Mouse (Mus musculus) forelimb bud, embryonic 11.5 days (tissue): Measurements from ENCODE around the gene C130032M10Rik.

Experiments used
- DNase-seq: peaks from one replicate; pipeline ENCODE4 v3.0.0-alpha.2; 2012; ENCODE audit warnings: low read depth, low spot score

The C130032M10Rik gene

DNA sequence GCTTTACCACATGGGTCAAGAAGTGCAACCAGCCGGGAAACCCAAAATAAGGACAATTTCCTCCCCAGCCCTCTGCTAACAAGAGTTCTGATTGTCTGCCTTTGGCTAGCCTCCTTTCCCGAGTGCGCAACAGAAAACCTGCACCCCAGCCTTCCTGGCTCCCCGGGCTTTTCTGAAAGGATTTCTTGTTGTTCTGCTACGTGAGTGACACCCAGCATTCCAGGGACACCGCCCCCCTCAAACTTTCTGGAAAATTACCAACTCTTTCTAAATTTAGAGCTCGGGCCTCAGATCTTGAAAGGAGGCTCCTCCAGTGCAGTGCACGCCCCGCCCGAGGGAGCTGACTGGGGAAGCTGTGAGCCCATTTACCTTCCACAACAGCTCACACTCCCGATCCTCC lies at the start of gene C130032M10Rik:
Gene C130032M10Rik, plus strand, starts transcription at position 334 of the 400 bp plus-strand sequence.
- no peak for DNase-seq

DNA sequence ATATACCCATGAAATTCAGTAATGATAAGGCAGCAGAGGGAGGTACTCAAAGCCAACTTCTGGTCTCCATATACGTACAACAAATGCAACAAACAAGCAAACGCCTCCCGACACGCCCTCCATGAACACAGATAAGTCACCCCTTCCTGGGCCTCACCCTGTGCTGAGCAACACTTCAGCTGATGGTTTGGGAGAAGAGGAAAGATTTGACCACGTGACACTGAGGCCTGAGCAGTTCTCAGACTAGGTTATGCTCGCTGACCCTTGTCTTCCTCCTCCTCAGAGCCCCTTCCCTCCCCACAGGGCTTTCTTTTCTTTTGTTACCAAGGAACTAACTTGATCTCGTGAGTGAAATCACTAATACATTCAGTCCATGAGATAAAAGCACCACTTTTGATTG lies 48.6 kb upstream of the C130032M10Rik start:
- DNase-seq, result no peak

DNA sequence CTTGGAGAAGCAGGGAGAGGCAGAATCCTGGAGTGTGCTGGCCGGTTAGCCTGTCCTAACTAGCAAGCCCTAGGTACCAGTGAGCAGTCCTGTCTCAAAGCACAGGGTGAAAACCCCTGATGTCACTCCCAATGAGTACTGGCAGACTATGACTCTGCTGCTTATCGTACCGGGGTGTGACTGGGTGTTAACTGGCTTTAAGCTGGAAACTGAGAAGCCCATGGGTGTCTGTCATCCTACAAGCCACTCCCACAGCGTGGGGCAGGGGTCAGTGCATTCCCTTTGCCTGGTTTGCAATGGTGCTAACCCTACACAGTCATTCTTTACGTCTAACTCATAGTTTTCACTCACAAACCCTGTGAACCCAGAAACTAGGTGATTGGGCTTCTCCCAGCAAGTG lies 47.3 kb upstream of the C130032M10Rik start:
- no peak for DNase-seq

DNA sequence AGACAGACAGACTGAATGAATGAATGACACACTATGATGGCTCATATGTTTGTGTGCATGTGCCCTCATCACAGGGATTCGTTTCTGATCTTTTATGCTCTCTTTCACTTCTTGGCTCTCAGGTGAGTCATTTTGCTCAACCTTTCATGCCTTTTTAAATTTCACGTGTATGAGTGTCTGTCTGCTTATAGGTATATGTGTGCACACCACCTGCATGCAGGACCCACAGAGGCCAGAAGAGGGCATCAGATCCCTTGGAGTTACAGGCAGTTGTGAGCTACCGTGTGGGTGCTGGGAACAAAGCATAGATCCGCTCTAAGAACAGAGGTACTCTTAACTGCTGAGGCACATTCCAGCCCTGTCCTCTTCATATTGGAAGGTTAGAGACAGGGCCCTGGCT lies 46.8 kb upstream of the C130032M10Rik start:
- DNase-seq, result no peak

DNA sequence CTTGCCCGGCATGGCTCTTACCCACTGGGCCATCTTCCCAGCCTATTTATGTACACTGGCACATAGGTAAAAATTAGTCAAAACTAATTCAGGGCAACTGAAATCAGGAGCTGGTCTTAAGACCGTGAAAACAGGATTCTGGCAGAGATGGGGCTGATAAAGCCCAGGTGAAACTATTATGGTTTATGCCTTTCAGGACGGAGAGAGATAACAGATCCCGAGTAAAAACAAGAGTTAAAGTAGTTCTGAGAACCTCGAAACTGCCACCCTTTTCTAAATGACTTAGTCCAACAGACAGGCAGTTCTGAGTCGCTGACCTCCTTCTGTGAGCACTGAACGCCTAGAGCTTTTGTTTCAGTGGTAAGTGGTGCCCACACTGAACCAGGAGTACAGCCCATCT lies 43.6 kb upstream of the C130032M10Rik start:
- DNase-seq, result no peak

DNA sequence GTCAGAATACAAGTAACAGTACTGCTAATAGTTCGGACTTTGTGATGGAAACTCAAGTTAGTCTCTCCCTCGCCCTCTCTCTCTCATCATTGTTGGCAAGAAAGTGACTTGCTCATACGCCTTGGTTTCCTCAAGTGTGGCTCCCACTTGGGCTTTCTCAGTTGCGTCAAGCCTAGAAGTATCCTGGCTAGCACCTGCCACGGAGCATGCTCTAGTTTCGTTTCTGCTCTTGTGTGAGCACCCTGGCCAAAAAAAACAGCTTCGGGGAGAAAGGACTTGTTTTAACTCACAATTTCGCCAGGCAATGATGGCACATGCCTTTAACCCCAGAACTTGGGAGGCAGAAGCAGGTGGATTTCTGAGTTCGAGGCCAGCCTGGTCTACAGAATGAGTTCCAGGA lies 38.5 kb upstream of the C130032M10Rik start:
- no peak for DNase-seq

DNA sequence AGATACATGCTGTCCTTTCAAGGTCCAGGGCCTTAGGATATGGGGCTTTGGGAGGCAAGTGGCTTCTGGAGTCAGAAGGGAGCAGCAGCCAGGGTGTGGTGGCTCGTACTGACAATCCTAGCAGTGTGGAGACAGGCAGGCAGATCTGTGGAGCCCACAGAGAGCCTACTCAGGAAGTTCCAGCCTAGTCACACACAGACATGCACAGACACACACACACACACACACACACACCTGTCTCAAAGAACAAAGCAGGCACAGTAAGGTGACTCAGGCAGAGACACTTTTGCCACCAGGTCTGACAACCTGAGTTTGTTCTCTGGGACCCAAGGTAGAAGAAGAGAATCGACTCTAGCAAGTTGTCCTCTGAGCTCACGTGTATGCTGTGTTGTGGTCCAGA lies 34.6 kb upstream of the C130032M10Rik start:
- no peak for DNase-seq

DNA sequence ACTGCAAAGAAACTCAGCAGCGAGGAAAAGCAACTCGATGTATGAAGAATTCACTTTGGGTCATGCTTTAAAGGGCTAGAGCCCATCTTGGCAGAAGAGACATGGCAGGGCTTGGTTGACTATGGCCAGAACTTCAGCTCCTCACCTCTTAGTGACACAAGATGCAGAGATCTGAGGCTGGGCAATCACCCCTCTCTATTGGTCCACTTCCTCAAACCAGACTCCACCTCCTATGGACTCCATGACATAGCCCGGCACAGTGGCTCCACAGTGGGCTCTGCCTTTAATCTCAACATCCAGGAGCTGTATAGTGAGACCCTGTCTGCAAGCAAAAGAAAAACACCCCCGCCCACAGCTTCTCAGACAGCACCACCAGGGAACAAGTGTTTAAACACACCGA lies 30.7 kb upstream of the C130032M10Rik start:
- DNase-seq, result no peak

DNA sequence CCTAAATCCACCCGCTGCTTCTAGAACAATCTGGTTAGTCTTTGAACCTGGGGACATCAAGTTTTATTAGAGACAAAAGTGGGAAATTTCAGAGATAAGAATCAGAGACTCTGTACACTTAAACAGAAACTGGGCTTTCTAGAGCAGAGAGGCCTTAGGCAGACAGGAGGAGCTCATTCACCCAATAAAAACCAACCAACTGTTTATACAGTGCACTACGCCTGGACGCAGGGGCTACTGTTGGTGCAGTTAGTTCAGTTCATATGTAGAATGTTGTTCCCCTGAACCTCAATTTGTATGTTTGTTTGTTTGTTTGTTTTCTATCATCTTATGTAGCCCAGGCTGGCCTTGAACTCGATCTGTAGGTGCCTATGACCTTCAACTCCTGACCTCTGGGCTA lies 28.7 kb upstream of the C130032M10Rik start:
- DNase-seq, result no peak

DNA sequence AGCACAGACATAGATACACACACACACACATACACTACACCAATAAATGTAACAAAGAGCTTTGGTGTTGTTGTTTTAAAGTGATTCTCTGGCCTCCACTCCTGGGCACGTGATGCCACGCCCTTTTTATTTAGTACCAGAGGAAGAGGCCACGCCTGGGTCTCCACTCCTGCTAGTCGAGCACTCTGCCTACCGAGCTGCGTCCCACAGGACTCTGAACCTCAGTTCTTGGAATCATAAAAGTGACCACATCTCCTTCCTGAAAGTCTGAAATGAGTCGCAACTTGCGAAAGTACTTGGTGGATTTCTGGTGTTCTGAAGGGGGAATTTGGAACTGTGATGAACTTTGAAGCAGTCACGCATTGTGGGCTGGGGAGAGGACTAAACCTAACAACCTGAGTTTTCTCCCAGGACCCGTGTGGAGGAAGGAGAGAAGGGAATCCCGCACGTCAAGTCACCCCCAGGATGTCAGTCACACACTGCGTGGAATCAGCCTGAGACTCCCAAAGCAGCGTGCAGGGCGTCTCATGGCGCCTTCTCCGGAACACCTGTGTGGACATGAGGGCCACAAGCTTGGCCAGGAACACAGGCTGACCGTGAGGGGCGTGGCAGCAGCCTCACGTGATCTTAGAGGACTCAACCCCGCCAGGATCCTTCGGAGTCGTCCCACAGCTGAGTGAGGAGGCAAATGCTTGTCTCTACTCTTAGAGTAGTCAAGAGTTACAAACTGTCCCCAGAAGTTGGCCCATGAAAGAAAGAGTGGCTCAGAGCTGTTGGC lies 27.8 kb upstream of the C130032M10Rik start:
- DNase-seq, result no peak

DNA sequence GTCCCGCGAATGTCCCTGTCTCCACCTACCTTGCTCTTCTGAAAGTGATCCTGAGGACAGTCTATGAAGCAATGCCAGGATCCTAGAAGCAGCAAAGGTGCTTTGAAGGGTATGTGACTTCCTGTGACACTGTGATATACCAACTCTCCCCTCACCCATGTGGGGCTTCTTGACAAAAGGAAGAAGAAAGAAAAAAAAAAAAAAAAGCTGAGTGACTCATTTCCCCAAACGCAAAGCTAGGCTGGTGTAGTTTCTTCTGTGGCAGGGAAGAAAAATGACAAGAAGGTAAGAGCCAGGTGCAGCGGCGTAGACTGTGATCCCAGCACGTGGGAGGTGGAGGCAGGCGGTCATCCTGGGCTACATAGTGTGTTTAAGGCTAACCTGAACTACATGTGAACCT lies 19.0 kb upstream of the C130032M10Rik start:
- DNase-seq, result no peak

DNA sequence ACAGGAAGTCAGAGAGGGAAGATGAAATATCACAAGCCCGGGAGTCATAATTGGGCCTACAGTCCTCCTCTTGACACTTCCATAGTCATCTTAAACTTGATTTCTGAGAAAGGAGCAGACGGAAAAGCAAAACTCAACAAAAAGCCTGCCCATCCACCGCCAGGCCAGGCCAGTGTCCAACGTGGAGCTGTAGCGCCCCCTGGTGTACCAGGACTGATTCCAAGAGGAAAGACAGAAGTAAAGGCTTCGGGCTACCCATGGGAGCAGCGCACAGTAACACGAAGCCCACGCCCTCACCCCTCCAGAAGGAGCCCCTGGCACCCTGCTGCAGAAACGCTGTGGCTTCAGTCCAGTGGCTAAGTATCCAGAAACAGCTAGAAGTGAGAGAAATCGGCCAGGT lies 17.3 kb upstream of the C130032M10Rik start:
- DNase-seq, result peak; percentile 88

DNA sequence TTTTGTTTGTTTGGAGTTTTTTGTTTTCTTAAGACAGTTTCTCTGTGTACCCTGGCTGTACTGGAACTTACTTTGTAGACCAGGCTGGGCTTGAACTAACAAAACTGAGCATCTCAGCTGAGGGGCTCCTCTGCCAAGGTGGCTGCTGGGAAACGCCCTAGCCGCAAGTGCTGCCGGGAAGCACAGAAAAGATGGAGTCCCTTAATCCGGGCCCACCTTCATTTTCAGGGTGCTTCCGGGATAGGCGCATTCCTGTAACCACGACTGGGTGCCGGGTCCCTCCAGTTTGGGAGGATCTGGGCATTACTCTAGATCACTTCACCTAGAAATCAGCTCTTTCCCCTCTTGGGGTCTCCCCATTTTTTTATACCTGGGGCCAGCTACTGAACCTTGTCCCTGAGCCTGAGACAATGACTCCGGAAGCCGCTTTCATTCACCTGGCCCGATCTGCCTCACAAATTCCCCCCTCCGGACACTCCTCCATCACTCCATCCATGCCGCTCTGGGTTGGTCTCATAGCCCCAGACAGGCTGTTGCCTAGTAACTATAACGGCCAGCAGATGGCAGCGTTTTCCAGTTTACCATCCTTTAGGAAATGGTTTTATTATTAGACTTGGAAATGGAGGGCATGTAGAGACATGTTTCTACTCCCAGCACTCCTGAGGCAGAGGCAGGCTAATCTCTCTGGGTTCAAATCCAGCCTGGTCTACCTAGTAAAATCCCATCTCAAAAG lies 15.5 kb upstream of the C130032M10Rik start:
- peak; percentile 69 for DNase-seq

DNA sequence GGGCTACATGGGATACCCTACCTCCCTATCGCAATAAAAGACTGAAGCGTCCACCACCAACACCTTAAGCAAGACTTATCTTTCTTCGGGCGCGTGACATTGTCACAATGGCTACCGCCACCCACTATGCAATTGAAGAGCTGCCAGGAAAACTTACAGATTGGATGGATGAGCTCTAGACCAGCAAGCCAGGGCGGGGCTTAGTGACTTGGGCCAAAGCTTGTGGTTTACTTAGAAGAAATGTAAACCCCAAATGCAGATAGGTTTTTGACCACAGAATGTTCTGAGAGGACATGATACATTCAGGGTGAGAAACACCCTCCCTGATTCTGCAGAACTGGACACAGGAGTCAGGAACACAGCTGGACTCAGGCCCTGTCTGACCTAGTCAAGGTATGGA lies 14.4 kb upstream of the C130032M10Rik start:
- DNase-seq, result no peak

DNA sequence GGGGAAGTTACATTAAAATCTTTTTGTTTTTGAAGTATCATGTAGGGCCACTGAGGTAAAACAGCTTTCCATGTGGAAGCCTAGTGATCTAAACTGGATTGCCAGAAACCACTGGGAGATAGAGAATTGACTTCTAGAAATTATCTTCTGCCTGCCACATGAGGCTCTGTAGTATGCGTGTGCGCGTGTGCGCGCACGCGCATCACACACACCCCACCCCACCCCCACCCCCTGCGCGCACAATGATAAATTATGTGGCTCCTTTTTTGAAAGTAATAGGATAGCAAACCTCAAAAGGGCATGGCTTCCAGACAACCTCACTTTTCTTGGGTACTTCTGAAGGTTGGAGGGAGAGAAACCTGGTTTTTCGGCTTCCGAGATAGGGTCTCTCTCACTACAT lies 13.6 kb upstream of the C130032M10Rik start:
- DNase-seq, result no peak

DNA sequence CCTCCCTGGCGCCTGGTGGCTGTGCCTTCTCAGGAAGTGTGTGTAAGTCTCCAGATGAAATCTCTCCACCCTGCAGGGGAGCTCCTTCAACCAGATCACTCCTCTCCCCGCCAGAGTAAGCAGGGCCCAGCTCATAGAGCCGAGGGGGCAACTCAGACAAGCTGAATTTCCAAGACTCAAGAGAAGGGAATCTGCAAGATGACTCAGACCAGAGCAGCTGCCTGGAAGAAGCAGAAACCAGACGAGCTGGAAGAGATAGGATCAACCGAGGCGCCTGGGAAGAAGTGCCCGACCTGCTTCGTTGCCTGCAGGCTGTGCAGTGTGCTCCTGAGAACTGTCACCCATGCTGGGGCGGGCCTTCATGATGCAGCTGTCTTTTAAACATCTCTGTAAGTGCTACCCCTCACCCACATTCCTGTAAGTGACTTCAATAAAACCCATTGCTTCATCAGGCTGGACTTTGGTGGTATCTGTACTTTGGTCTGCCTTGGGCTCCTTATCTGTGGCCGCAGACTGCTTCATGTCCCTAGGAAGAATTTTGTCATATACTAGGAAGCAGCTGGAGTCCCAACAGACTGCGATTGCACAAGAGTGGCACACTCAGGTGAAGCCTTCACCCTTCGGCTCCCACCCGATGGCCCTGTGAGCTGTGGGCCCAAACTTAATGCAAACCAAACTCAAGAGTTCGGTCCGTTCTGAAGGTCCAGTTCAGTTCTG lies 12.6 kb upstream of the C130032M10Rik start:
- DNase-seq, result no peak

DNA sequence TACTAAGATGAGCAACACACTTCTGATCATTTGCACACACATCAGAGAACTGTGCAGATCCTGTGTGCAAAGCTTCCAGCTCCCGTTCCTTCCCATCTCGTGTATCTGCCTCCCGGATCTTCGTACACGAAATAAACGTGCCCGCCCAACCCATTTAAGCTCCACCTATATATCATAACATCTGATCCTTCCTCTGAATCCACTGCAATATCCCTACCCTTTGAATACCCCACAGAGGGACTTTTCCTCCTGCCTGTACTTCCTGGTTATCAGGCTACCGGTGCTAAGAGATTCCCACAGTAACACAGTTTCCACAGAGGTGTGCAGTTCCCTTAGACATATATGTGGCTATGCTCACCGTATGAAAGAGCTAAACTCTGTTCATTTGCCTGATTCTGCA lies 10.7 kb upstream of the C130032M10Rik start, which contains the start of gene Ccr4:
Gene Ccr4, minus strand, starts transcription at position 101 of the 400 bp plus-strand sequence.
- no peak for DNase-seq

DNA sequence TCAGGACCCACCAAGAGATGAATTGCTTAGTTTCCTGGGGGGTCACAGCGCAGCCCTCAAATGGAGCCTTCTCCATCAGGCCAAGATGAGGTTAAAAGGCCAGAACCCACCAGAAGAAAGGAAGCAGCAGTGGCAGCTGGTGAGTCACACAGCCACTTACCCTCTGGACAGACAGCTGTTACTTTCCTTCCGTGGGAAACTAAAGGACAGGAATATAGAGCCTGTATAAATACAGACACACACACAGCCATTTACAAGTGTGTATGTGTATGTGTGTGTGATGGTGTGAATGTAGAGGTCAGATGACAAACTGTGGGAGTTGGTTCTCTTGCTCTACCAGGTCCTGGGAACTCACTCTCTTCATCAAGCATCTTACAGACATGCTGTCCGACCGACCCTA lies 8.9 kb upstream of the C130032M10Rik start:
- no peak for DNase-seq

DNA sequence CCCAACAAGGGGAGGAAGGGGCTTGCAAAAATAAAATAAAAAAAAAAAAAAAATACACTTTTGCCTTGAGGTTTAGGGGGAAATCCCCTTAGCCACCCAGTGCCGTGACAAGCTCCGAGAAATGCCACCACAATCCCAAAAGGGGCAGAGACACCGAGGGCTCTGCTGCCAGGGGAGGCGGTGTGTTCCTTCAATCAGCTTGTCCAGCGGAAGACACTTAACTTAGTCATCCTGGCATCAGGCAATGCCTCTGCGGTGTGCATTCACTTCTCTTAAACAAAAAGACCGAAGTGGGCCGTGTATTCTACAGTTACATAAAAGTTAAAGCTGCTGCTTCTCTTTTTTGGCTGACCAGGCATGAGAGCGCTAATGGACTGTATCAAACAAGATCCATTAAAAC lies 8.1 kb upstream of the C130032M10Rik start:
- no peak for DNase-seq

DNA sequence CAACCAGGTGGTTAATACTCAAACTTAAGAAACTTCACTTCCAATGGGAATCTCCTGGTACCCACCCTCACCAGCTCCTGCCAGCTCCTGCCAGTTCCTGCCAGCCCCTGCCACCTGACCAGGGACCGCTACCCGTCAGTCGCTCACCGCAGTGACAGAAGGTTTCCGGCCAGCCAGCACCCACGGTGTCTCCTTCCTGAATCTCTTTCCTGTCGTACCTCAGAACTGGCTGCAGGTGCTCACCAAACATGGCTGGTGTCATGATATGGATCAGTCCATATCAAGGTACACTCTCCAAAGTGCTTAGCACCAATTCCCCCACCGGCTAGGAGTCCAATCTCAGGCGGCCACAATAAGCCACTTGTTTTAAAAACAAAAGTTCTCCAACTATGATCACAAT lies 5.7 kb upstream of the C130032M10Rik start:
- DNase-seq, result no peak

DNA sequence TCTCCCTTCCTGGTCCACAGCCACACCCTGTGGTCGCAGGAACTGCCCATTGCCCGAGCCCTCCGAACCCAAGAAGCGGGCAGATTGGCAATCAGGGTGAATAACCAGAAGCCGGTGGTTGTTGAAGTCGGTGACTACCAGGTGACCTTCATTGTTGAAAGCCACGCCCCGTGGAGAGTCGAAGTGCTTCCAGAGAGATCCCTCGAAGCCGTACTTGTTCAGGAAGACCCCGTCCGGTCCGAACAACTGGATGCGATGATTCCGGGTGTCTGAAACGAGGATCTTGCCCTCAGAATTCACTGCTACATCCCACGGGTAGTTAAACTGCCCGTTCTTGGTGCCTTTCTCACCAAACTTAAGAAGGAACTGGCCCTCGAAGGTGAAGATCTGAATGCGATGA lies 2.7 kb upstream of the C130032M10Rik start:
- no peak for DNase-seq

DNA sequence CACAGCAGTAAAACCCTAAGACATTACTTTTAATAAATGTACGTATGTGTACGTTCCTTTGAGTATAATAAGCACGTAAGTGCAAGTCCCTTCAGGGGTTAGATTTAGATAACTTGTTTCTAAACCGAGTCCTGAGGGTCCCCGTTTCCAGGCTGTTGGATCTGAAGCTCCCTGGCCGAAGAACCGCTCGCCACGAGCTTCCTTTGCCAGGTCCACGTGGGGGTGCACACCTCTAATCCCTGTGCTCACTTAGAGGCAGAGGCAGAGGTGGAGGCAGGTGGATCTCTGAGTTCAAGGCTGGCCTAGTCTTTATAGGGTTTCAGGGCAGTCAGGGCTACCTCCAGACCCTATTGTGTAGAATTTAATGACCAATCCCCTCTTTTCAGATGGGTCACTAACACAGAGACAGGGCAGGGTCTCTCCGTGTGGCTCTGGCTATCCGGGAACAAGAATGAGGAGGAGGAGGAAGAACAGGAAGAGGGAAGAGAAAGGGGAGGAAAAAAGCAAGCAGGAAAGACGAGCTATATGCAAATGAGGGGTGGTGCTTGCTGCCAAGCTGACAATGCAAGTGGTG lies 2.5 kb downstream of the C130032M10Rik start:
- no peak for DNase-seq
